Mouse (Mus musculus) lung, adult 2 months (tissue): ENCODE measurements around the gene Hpse. TPM values are rescaled to one million over a fixed set of nuclear protein-coding genes. Genes with fewer than 3 reads are reported as not detected.
A peak's percentile ranks its signal among the peaks of the same experiment; 100 is the strongest.

Experiments used
- DNase-seq: peaks from one replicate; pipeline ENCODE4 v3.0.0; 2022
- H3K4me1 ChIP-seq: fragments of 200-500 bp; 2 replicates; pipeline ENCODE4 v1.6.1; 2011; ENCODE audit warnings: low read length; ENCODE audit not compliant: control insufficient read depth, insufficient read depth
- H3K4me3 ChIP-seq: fragments of 200-500 bp; replicated peaks from 2 replicates; pipeline ENCODE3; 2011; ENCODE audit warnings: low read depth, mild to moderate bottlenecking, control low read depth, low read length; ENCODE audit errors: extremely low read depth
- CTCF ChIP-seq: fragments of 200-500 bp; IDR thresholded peaks from 2 replicates; pipeline ENCODE4 v1.5.1; 2011; ENCODE audit warnings: mild to moderate bottlenecking, low read length, control low read depth; ENCODE audit not compliant: insufficient read depth
- POLR2A ChIP-seq: fragments of 200-500 bp; IDR thresholded peaks from 2 replicates; pipeline ENCODE4 v1.6.1; 2011; ENCODE audit warnings: low read depth, mild to moderate bottlenecking, control low read depth, low read length, borderline replicate concordance; ENCODE audit errors: extremely low read depth
- WGBS: fragments of 180-500 bp; shearing (Covaris S2); methylation state at CpG from one replicate; pipeline ENCODE4 v1.1.7; 2018; 5-methylcytosine and 5-hydroxymethylcytosine counted together
- polyA plus RNA-seq: library from polyadenylated mRNA; depleted of rRNA; stranded (reverse); fragments of >200 nt; gene quantifications from 2 replicates; pipeline ENCODE4 v1.2.3, GENCODE M21; 2012

Gene Hpse
- polyA plus RNA-seq, 1 experiment, result 5.9 TPM

DNA sequence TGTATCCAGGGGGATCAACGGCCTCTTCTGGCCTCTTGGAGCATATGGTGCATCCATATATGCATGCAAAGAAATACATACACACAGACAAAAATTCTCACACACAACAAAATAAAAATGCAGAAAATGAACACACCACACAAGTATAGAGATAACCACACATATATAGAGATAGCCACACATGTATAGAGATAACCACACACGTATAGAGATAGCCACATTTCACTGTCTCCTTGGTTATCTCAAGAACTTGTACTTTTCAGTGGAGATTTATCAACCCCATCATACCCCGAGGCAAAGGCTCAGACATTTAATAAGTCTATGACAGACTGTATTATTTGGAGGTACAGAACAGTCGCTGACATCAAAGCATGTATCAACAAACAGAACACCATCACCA, 15.0 kb upstream of the Hpse start:
- no peak for DNase-seq
- 72% methylated on average over 4 of the region's 4 CpGs for WGBS

DNA sequence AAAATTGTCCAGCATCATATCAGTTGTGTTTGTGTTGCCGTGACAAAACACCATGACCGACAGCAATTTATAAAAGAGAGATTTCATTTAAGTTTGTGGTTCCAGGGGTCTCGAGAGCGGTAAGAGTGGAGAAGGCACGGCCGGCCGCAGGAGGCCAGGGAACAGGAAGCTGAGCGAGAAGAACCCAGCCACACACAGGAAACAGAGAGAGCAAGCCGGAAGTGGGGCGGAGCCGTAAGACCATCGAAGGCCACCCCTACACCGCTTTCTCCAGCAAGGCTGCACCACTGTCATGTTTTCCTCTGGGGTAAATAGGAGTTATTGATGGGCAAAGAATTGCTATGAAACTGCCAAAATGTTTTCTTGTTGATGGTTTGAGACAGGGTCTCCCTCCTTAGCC, 9.2 kb upstream of the Hpse start:
- Histone ChIP-seq H3K4me3 (no peak overlapping the region), H3K4me1 (no peaks in the 10 kb centered on the region)
- no peak for DNase-seq
- 61% methylated on average over 13 of the region's 13 CpGs for WGBS
- TF ChIP-seq CTCF (no peak), POLR2A (no peak)

More for the DNA sequence above, 15.0 kb upstream of the Hpse start:
- no peaks in the 10 kb centered on the region for H3K4me1 ChIP-seq
- no peak for TF ChIP-seq CTCF
- TF ChIP-seq POLR2A, result no peak
- H3K4me3 ChIP-seq, result no peak overlapping the region

DNA sequence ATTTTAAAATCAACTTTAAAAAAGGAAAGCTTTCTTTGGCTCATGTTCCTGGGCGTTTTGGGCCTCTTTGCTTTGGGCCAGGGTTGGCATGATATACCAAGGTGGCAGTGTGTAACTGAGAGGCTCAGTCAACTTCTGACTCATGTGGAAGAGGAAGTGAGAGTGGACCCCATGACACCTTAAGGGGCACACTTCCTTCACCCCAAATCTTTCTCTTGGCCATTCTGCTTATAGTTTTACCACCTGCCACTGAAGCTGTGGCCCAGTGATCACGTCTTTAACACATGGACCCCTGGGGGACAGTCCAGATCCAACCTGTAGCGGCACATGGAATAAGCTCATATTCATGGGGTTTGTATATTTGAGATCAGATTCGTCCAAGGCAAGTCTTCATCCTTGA, 6.5 kb upstream of the Hpse start:
- TF ChIP-seq POLR2A (no peak), CTCF (no peak)
- WGBS, result 72% methylated on average over 4 of the region's 4 CpGs
- Histone ChIP-seq H3K4me1 (no peaks in the 10 kb centered on the region), H3K4me3 (no peak overlapping the region)
- no peak for DNase-seq

DNA sequence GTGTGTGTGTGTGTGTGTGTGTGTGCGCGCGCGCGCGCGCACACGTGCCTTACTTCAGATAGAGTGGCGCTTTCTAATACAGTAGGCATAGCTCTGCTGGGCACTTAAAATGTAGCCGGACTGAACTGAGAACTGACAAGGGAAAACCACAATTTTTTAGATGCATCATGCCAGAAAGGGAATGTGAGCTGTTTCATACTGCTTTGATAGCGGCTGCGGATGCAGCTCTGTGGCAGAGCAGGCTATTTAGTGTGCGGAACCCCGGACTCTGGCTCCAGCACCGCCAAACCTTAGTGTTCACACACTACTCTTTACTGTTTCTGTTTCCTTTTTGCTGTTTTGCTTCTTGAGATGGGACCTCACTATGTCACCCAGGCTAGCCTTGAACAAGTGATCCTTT, 2.8 kb downstream of the Hpse start:
- WGBS, result 91% methylated on average over 15 of the region's 15 CpGs
- Histone ChIP-seq H3K4me3 (no peak overlapping the region), H3K4me1 (peaks cover 4% of the 10 kb centered on the region; the same call in 1 of the 2 replicates)
- TF ChIP-seq CTCF (no peak), POLR2A (no peak)
- no peak for DNase-seq

DNA sequence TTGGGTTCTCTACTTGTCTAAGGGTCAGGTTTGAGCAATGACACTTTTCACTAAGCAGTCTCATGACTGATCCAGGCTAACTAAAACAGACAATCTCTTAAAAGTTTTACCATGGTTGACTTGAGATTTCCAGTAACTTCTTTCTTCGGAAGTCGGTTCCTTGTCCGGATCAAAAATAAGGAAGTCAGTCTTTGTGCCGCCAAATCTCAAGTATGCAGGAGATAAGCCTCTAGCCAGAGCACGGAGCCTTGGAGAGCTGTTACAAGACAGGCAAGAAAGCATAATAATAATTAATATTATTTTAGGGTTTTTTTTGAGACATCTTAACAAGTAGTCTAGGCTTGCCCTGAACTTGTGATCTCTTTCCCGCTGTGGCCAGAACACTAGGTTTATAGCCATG, 8.3 kb downstream of the Hpse start:
- TF ChIP-seq CTCF, result no peak
- no peak for TF ChIP-seq POLR2A
- no peak overlapping the region for H3K4me3 ChIP-seq
- DNase-seq, result no peak
- no peaks in the 10 kb centered on the region for H3K4me1 ChIP-seq
- WGBS, result 63% methylated on average over 6 of the region's 6 CpGs

DNA sequence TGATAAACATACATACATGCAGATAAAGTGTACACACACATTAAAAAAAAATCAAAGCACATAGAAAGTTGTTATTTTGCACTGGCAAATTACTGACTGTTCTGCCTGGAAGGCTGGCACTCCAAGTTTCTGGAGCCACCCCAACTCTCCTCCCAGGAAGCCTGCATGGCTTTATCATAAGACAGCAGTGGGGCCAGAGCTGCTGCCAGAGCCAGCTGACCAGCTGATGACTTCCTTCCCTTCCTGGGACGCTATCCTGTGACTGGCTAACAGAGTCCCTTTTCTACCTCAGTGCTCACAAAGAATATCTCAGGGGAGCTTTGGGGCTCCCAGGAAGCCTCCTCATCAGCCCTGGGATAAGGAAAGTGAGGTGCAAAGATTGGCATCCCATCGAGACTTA, 9.5 kb downstream of the Hpse start:
- Histone ChIP-seq H3K4me3 (no peak overlapping the region), H3K4me1 (no peaks in the 10 kb centered on the region)
- 24% methylated on average over 2 of the region's 2 CpGs for WGBS
- TF ChIP-seq CTCF, result no peak
- no peak for TF ChIP-seq POLR2A
- DNase-seq, result peak; percentile 4

DNA sequence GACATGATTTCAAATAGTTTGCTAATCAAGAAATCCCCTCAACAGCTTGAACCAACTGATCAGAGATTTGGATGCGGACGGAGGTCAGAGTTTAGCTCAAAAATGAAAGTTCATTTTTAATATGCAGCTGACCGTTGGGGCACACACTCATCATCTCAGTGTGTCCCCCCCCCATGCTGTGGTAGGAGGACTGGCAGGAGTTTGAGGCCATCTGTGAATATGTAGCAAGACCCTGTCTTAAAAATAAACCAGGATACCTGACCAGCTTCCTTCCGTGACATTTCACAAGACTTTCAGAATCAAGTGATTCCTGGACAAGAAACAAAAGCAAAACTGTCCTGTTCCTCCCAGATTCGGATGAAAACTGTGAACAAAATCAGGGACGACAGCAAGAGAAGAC, 10.5 kb downstream of the Hpse start:
- no peak for DNase-seq
- Histone ChIP-seq H3K4me3 (no peak overlapping the region), H3K4me1 (no peaks in the 10 kb centered on the region)
- 84% methylated on average over 6 of the region's 6 CpGs for WGBS
- TF ChIP-seq POLR2A (no peak), CTCF (no peak)

DNA sequence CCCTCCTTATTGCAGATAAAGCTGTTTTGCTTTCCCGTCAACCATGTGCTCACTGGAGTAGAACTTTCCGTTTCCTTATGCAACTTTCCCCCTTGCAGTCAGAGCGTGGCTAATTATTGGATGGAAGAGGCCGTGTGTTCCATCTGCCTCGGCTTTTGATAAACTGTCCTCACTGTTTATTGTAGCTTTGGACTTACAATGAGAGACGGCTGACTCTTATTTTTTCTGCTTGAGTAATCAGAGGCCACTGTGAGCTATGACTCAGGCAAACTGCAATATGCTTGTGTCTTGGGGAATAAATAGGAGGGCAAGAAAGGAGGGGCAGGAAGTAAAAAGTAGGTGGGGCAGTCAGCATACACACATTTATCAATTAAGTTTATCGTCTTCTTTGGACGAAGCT, 12.8 kb downstream of the Hpse start:
- WGBS, result 57% methylated on average over 8 of the region's 8 CpGs
- DNase-seq, result no peak
- TF ChIP-seq CTCF, result no peak
- no peak for TF ChIP-seq POLR2A
- no peak overlapping the region for H3K4me3 ChIP-seq
- no peaks in the 10 kb centered on the region for H3K4me1 ChIP-seq

DNA sequence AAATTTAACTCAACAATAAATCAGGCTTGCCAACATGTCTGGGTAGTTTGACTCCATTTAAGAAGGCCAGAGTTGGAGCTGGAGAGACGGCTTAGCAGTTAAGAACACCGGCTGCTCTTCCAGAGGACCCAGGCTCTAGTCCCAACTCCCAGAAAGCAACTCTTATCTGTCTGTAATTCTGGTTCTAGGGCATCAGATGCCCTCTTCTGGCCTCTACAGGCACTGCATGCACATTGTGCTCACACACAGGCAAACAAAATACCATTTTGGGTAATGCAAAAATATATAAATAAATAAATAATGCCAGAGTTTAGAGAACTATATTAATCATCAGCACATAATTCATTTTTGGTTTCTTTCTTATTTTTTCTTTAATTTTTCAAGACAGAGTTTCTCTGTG, 15.2 kb downstream of the Hpse start:
- TF ChIP-seq POLR2A, result no peak
- no peak for TF ChIP-seq CTCF
- 94% methylated on average over 2 of the region's 2 CpGs for WGBS
- Histone ChIP-seq H3K4me3 (no peak overlapping the region), H3K4me1 (no peaks in the 10 kb centered on the region)
- no peak for DNase-seq

DNA sequence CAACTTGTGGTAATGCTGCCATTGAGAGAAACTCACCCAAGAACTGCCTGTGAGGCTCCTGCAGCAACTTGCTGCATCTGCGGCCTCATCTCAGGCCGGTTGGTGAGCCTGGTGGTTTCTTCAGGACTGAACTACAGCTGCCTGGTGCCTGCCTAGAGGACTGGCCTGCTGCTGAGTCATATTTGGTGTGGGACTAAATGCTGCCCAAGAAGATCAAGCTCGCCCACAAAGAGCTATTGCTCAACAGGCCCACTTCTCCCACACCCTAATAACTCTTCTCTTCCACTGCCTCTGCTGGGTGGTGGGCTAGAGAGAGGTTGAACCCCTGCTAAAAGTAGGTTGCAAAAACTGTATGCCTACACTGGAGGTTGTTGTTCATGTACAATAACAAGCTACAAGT, 17.2 kb downstream of the Hpse start:
- WGBS, result 89% methylated on average over 3 of the region's 3 CpGs
- no peak overlapping the region for H3K4me3 ChIP-seq
- no peaks in the 10 kb centered on the region for H3K4me1 ChIP-seq
- TF ChIP-seq CTCF, result no peak
- DNase-seq, result no peak

DNA sequence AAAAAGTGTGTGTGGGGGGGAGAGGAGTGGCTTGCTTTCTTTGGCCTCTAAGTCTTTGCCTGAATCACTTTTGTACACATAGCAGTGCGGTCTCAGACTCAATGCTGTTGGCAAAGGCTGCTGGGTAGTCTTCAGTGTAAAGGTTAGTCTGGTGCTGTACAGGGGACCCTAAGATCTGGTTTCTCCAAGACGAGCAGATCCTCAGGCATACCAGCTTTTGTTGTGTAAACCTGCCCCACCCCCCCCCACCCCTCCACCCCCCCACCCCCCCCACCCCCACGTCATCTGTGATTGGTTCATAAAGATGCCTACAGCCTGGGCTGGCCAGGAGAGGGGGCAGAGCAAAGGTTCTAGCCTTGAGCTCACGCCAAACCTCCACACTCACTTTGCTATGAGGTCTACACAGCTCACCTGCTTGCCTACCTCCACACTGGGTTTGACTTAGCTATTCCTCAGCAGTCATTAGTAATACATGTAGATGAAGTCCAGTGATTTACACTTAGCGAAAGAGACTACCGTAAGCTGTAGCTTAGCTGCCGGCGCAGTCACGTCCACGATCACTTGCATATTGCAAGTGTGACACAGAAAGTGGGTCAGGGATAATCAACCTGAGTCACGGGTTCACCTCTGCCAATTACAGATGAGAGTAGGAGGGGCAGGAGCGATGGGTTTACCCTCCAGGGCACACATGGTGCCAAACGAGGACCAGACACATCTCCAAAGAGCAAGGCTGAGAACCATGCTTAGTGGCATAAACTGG, 18.5 kb downstream of the Hpse start:
- no peaks in the 10 kb centered on the region for H3K4me1 ChIP-seq
- H3K4me3 ChIP-seq, result no peak overlapping the region
- TF ChIP-seq CTCF (no peak), POLR2A (no peak)
- WGBS, result 80% methylated on average over 13 of the region's 13 CpGs
- no peak for DNase-seq
